Mouse (Mus musculus): ENCODE results near the gene Doc2g. TPM values are rescaled to one million over a fixed set of nuclear protein-coding genes. Genes with fewer than 3 reads are reported as not detected.
"Not testable (repeated sequence)": the region's sequence is repeated elsewhere in the genome, so short reads cannot be mapped to it uniquely, and the experiment has no call there.

Gene Doc2g
- polyA plus RNA-seq, 1 experiment from 2014 or later: 5.4 TPM

DNA sequence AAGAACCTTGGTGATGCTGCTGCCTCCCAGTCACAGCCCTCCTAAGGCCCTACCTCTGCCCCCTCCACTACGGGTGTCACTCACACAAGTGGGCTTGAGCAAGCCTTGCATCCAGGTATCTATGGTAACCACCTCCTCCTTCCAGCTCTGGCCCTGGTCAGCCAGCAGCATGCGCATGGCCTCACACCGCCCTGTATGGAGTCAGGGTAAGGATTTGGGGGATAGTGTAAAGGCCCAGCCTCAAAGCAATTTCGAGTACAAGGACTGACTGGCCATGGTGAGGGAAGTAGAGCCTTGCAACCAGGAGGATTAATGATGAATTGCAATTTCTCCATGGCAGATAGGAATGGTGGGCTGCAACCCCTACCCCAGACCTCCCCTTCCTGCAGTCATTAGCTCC is 38.4 kb downstream of the Doc2g start:
- H3K4me3 ChIP-seq (replicated peaks); ATAC-seq (ENCODE audit: insufficient number of reproducible peaks, low FRiP score, low TSS enrichment, low read depth); H3K4me2 ChIP-seq (replicated peaks); H3K9me3 ChIP-seq (replicated peaks); H3K9ac ChIP-seq; H3K27me3 ChIP-seq; H3K36me3 ChIP-seq; H3K27ac ChIP-seq (replicated peaks): not testable (repeated sequence)
- WGBS: 89% methylated on average over 3 of the region's 4 CpGs
- H3K4me1 ChIP-seq: peaks cover 18% of the 10 kb centered on the region

DNA sequence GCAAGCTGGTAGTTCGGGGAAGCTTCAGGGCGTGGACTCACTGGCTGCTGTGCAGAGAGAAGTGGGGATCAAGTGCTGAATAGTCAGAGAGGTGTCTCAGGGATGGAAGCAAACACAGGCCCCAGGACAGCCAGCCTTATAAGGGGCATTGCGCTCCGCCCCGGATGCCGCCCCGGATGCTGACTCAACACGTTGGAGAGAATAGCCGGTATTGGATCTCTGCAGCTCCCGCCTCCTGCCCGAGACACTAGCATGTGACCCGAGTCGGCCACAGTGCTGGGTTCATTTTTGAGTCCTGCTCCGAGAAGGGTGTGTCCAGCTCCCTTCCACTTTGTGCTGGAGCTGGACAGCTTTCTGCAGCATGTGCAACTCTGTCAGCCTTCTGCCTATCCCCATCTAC is 39.0 kb downstream of the Doc2g start:
- 66% methylated on average over 14 of the region's 14 CpGs for WGBS
- no peaks in the 10 kb centered on the region for H3K36me3 ChIP-seq
- H3K9ac ChIP-seq: no peak overlapping the region
- H3K4me1 ChIP-seq: peaks cover 17% of the 10 kb centered on the region
- H3K27me3 ChIP-seq: no peaks in the 10 kb centered on the region
- no peaks in the 10 kb centered on the region for H3K9me3 ChIP-seq (replicated peaks)
- no peak overlapping the region for H3K4me3 ChIP-seq (replicated peaks)
- H3K4me2 ChIP-seq (replicated peaks): no peak overlapping the region
- ATAC-seq (ENCODE audit: insufficient number of reproducible peaks, low FRiP score, low TSS enrichment, low read depth): no peak
- no peak overlapping the region for H3K27ac ChIP-seq (replicated peaks)

DNA sequence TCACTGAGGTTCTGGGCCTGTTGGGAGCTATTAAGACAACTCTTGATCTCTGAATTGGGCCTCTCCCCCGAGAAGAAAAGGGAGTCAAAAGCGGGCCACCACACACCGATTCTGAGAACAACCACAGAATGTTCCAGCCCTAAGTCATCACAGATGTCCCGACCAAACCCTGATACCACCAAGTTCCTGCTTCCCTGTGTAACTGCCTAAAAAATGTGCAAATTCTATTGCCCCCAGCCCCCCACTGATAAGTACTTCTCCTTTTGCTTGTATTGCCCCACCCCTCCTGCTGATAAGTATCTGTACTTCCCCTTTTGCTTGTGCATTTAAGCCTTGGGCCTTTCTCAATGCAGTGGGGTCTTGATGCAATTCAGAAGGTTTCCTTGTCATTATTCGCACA is 41.0 kb downstream of the Doc2g start:
- WGBS: 66% methylated on average over 5 of the region's 5 CpGs

DNA sequence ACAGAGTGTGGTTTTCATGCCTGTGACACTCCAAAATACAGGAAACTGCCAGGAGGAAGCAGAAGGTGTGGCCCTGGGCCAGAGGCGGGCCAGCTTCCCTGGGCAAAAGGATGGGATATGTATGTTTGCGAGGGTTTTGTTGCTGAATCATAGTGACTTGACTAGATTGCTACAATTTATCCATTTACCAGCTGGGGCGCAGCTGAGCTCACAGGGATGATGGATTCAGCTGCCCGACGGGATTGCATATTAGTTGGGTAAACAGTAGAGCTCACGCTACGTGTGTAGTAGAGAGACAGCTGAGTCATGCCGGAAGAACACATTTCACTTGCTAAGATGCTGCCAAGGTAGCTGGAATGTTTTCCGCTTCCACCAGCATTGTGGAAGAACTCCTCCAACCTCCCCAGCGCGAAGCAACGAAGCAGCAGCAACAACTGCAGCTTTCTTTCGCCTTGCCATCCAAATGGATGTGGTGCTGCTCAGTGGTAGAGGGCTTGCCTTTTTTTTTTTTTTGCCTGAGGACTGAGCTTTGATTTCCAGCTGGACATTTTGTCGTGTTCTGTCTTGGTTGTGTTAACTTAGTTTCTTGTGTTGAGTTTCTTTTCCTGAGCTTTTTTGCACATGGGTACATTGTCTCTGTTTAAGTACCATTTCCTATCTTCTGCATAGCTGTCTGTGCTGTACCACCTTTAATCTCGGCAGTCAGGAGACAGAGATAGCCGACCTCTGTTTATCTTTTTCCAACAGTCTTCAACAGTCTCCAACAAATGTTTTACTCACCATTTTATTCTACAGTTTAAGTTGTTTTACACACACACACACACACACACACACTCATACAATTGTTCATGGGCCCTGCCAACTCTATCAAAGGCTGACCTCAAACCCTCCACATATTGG is 43.1 kb downstream of the Doc2g start, which contains the start of gene Gstp2:
Gene Gstp2, minus strand, starts transcription at position 58 of the 900 bp plus-strand sequence.
- Histone ChIP-seq H3K9me3 (replicated peaks) (no peaks in the 10 kb centered on the region), H3K27ac (replicated peaks) (peak within 1 kb of the TSS; percentile 55), H3K4me2 (replicated peaks) (peak within 1 kb of the TSS; percentile 35), H3K4me1 (peaks cover 11% of the 10 kb centered on the region), H3K27me3 (no peaks in the 10 kb centered on the region), H3K4me3 (replicated peaks) (no peak within 1 kb of the TSS), H3K36me3 (no peaks in the 10 kb centered on the region), H3K9ac (no peak within 1 kb of the TSS)
- 40% methylated on average over 16 of the region's 16 CpGs for WGBS
- peak; percentile 55 for ATAC-seq (ENCODE audit: insufficient number of reproducible peaks, low FRiP score, low TSS enrichment, low read depth)

More for the DNA sequence above, 41.0 kb downstream of the Doc2g start:
- not testable (repeated sequence) for H3K27ac ChIP-seq (replicated peaks); ATAC-seq (ENCODE audit: insufficient number of reproducible peaks, low FRiP score, low TSS enrichment, low read depth); H3K27me3 ChIP-seq; H3K9ac ChIP-seq; H3K9me3 ChIP-seq (replicated peaks); H3K36me3 ChIP-seq; H3K4me3 ChIP-seq (replicated peaks); H3K4me2 ChIP-seq (replicated peaks)
- H3K4me1 ChIP-seq: peaks cover 11% of the 10 kb centered on the region

DNA sequence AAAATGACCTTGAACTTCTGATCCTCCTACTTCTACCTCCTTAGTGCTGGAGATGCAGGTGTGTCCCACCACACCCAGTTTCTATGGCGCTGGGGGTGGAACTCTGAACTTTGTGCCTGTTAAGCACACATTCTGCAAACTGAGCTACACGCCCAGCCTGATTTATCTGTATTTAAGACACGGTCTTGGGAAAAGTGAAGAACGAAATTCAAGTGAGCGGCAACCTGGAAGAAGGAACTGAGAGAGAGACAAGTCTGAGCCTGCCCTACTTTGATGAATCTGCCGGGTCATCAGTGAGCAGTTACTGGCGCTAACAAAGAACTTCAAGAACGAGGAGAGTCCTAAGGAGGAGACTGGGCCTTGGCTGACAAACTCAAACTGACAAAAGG is 43.7 kb downstream of the Doc2g start:
- H3K27ac ChIP-seq (replicated peaks): peak overlapping the region; percentile 55; the same call in 1 of the 2 replicates
- 64% methylated on average over 8 of the region's 8 CpGs for WGBS
- H3K9ac ChIP-seq: no peak overlapping the region
- H3K9me3 ChIP-seq (replicated peaks): no peaks in the 10 kb centered on the region
- H3K36me3 ChIP-seq: no peaks in the 10 kb centered on the region
- no peak overlapping the region for H3K4me2 ChIP-seq (replicated peaks)
- peaks cover 11% of the 10 kb centered on the region for H3K4me1 ChIP-seq
- no peaks in the 10 kb centered on the region for H3K27me3 ChIP-seq
- ATAC-seq (ENCODE audit: insufficient number of reproducible peaks, low FRiP score, low TSS enrichment, low read depth): no peak
- no peak overlapping the region for H3K4me3 ChIP-seq (replicated peaks)

DNA sequence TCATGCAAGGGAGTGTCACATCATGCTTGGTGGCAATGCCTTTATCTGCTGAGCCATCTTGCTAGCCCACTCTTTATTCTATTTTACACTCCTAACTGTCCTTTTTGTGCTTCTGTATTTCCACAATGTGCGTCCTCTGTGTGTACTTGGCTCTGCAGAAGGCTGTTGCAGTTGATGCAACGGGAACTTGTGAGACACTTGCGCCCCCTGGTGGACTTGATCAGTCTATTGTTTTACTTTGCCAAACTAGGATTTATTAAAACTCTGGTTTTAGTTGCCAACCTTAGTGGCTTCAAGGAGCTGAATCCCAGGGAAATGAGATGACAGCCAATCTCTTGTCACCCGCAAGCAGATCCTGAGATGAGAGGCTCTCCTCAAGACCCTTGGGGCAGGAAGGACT is 44.7 kb downstream of the Doc2g start:
- H3K4me2 ChIP-seq (replicated peaks): no peak overlapping the region
- no peaks in the 10 kb centered on the region for H3K27me3 ChIP-seq
- H3K27ac ChIP-seq (replicated peaks): no peak overlapping the region
- H3K9ac ChIP-seq: no peak overlapping the region
- no peaks in the 10 kb centered on the region for H3K36me3 ChIP-seq
- ATAC-seq (ENCODE audit: insufficient number of reproducible peaks, low FRiP score, low TSS enrichment, low read depth): no peak
- H3K9me3 ChIP-seq (replicated peaks): no peaks in the 10 kb centered on the region
- H3K4me1 ChIP-seq: peaks cover 11% of the 10 kb centered on the region
- no peak overlapping the region for H3K4me3 ChIP-seq (replicated peaks)
- WGBS: 17% methylated on average over 4 of the region's 4 CpGs

DNA sequence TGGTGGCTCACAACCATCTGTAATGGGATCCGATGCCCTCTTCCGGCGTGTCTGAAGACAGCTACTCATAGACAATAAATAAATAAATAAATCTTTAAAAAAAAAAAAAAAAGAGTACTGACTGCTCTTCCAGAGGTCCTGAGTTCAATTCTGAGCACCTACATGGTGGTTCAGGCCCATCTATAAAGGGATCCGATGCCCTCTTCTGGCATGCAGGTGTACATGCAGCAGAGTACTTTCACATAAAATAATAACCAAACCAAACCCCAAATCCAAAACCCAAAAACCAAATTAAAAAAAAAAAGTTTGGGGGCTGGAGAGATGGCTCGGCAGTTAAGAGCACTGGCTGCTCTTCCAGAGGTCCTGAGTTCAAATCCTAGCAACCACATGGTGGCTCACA is 46.0 kb downstream of the Doc2g start:
- not testable (repeated sequence) for H3K27me3 ChIP-seq; H3K36me3 ChIP-seq; H3K9ac ChIP-seq; H3K9me3 ChIP-seq (replicated peaks); H3K4me3 ChIP-seq (replicated peaks); H3K27ac ChIP-seq (replicated peaks); H3K4me2 ChIP-seq (replicated peaks); ATAC-seq (ENCODE audit: insufficient number of reproducible peaks, low FRiP score, low TSS enrichment, low read depth)
- H3K4me1 ChIP-seq: peaks cover 11% of the 10 kb centered on the region
- 77% methylated on average over 5 of the region's 5 CpGs for WGBS

DNA sequence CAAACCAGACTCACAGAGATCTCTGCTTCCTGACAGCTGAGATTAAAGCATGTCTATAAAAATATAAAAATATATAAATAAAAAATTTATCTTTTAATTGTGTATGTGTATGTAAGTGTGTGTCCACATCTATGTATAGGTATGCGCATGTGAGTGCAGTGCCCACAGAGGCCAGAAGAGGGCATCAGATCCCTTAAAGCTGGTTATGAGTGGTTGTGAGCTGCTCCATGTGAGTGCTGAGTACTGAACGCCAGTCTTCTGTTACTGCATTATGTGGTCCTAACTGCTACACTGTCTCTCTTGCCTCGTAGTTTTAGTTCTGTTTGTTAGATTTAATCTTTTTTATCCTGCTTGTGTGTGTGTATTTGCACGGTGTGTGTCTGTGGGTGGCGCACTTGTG is 47.9 kb downstream of the Doc2g start:
- WGBS: 89% methylated on average over 5 of the region's 5 CpGs
- Histone ChIP-seq H3K4me3 (replicated peaks) (no peak overlapping the region), H3K36me3 (no peaks in the 10 kb centered on the region), H3K9me3 (replicated peaks) (no peaks in the 10 kb centered on the region), H3K27me3 (no peaks in the 10 kb centered on the region), H3K4me1 (peaks cover 16% of the 10 kb centered on the region), H3K9ac (no peak overlapping the region), H3K27ac (replicated peaks) (no peak overlapping the region), H3K4me2 (replicated peaks) (no peak overlapping the region)
- ATAC-seq (ENCODE audit: insufficient number of reproducible peaks, low FRiP score, low TSS enrichment, low read depth): no peak

DNA sequence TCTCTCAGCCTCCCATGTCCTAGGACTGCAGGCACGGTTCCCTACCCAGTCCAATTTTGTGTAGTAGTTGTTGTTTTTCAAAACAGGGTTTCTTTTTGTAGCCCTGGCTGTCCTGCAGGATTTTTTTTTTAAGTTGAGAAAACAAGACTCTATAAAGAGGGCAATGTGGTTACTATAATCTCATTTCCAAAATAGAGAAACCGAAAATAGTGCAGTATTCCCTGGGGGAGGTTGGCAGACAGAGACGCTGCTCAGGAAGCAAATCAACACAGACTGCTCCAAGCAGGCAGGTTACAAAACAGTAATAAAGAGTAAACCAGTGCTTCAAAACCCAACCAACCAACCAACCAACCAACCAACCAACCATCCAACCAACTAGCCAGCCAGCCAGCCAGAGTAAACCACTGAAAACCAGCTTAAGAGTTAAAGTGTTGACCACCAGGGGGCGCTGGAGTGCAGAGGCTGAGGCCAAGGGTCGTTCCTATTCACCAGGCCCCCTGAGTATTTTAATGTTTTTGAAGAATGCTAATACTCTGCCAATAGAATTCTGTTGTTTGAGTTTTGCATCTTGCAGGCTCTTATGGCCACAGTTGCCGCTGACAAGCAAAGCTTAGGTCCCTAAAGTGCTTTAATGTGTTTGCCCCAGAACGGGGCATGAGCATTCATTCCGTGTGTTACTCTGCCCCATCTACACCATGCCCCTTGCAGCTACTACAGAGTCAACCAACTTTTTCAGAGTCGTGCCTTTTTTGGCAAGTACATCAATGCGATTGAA is 48.8 kb downstream of the Doc2g start:
- H3K27me3 ChIP-seq: no peaks in the 10 kb centered on the region
- H3K36me3 ChIP-seq: no peaks in the 10 kb centered on the region
- H3K9me3 ChIP-seq (replicated peaks): no peaks in the 10 kb centered on the region
- peaks cover 16% of the 10 kb centered on the region for H3K4me1 ChIP-seq
- no peak overlapping the region for H3K9ac ChIP-seq
- ATAC-seq (ENCODE audit: insufficient number of reproducible peaks, low FRiP score, low TSS enrichment, low read depth): no peak
- H3K4me3 ChIP-seq (replicated peaks): no peak overlapping the region
- no peak overlapping the region for H3K4me2 ChIP-seq (replicated peaks)
- WGBS: 44% methylated on average over 10 of the region's 10 CpGs
- H3K27ac ChIP-seq (replicated peaks): no peak overlapping the region

DNA sequence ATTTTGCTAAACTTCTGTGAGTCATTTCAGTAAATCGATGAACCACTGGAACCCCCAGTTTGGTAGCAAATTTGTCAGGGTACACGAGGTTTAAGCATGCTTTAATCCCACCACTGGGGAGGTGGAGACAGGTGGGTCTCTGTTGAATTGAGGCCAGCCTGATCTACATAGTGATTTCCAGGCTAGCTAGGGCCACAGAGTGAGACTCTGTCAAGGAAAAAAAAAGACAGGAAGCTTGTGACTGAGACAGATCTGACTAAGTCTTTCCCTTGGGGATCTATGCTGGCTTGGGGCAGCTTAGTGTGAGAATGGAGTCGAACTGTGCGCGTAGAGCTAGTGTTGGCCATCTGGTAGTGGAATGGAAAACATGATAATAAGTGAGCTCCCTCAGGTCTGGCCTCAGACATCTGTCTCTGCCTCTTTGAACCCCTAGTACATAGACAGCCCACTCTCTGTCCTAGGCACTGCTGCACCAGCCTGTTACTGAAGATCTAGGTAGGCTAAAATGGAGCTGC is 49.5 kb downstream of the Doc2g start:
- Histone ChIP-seq H3K9ac (no peak overlapping the region), H3K9me3 (replicated peaks) (no peaks in the 10 kb centered on the region), H3K4me3 (replicated peaks) (no peak overlapping the region), H3K36me3 (no peaks in the 10 kb centered on the region), H3K4me1 (peaks cover 16% of the 10 kb centered on the region), H3K27ac (replicated peaks) (no peak overlapping the region), H3K4me2 (replicated peaks) (no peak overlapping the region), H3K27me3 (no peaks in the 10 kb centered on the region)
- 65% methylated on average over 5 of the region's 5 CpGs for WGBS
- no peak for ATAC-seq (ENCODE audit: insufficient number of reproducible peaks, low FRiP score, low TSS enrichment, low read depth)

DNA sequence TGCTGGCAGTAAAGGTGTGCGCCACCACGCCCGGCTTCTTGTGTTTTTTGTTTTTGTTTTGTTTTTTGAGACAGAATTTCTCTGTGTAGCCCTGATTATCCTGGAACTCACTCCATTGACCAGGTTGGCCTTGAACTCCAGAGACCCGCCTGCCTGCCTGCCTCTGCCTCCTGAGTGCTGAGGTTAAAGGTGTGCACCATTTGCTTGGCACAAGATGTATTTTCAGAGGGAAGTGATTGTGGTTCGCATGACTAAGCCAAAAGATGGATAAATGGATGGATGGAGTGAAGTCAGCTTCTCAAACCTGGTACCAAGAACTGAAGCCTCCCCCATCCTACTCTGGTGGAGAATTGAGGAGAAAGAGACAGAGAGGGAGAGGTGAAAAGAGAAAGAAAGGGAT is 51.5 kb downstream of the Doc2g start:
- no peak for ATAC-seq (ENCODE audit: insufficient number of reproducible peaks, low FRiP score, low TSS enrichment, low read depth)
- H3K36me3 ChIP-seq: no peaks in the 10 kb centered on the region
- H3K27me3 ChIP-seq: no peaks in the 10 kb centered on the region
- no peak overlapping the region for H3K9ac ChIP-seq
- H3K27ac ChIP-seq (replicated peaks): no peak overlapping the region
- no peaks in the 10 kb centered on the region for H3K9me3 ChIP-seq (replicated peaks)
- WGBS: 84% methylated on average over 5 of the region's 5 CpGs
- H3K4me1 ChIP-seq: peaks cover 16% of the 10 kb centered on the region
- no peak overlapping the region for H3K4me3 ChIP-seq (replicated peaks)
- no peak overlapping the region for H3K4me2 ChIP-seq (replicated peaks)
